Mouse (Mus musculus) brain, embryonic 14.5 days (tissue): Measurements from ENCODE around the gene 1110059E24Rik.

Experiments
- CTCF ChIP-seq: fragments of 200-500 bp; IDR thresholded peaks from 2 replicates; pipeline ENCODE4 v1.5.1; 2012; ENCODE audit warnings: inconsistent platforms, mild to moderate bottlenecking, moderate library complexity, borderline replicate concordance; ENCODE audit not compliant: insufficient read depth, insufficient read length; ENCODE audit errors: extremely low read depth
- POLR2A ChIP-seq: fragments of 200-500 bp; IDR thresholded peaks from 2 replicates; pipeline ENCODE4 v1.6.1; 2012; ENCODE audit warnings: mild to moderate bottlenecking, inconsistent platforms, borderline replicate concordance; ENCODE audit not compliant: poor library complexity, insufficient read depth, insufficient read length, severe bottlenecking; ENCODE audit errors: extremely low read depth

DNA sequence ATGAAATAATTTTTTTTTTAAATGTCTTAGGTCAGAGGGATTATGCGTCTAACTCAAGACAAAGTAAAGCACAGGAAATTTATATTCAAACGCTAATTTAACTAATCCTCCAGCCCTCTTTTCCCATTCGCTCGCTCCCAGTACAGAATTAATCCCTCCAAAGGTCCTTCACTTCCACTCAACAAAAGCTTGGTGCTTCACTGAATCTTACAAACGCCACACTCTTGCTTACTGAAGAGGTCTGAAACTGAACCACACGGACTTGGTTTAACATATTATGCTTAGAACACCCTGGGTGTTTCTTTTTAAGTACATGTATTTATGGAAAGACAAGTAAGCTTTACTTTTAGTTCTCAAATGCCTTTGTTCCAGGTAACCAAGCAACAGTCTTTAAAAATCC is 41.5 kb downstream of the 1110059E24Rik start:
- no peak for TF ChIP-seq CTCF
- no peak for TF ChIP-seq POLR2A
